Mouse (Mus musculus): ENCODE data around the gene Dnajc3.

Dnajc3 gene

DNA sequence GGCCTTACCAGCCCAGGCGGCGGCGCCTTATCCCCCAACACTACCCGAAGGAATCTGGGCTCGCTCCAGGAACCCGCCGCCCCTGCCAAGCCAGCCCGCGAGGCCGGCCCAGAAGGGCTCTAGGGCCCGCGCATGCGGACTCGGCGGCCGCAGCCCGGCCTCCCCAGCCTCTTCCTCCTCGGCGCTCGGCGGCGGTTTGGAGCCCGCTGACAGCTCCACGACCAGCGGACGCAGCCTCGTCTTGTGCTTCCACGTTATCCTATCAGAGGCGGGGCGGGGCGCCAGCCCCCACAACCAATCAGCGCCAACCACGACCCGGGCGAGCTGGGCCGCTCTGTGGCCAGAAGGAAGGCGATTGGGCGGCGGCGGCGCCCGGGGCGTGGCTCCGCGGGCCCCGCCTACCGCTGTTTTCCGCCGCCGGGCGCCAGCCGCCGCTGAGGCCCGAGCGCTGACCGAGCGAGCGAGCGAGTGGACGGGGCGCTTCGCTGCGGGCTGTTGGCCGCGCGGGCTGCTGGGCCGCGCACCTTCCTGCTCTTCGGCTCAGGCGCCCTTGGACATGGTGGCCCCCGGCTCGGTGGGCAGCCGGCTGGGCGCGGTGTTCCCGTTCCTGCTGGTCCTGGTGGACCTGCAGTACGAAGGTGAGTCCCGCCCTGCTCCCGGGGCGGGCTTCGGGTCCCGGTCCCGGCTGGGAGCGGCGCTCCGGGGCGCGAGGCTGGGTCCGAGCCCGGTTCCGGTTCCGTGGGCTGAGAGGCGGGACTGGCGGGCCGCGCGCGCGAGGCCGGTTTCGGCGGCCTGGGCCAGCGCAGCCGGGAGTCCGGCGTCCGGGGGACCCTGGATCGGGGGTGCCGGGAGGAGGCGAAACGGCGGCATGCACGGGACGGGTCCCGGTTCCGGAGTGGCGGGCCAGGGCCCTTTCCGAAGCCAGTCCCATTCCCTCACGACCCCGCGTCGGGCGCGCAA is at the start of gene Dnajc3:
TSS of gene Dnajc3 (plus strand) at position 444 of the 960 bp plus-strand sequence.
- peak; percentile 99 for DNase-seq

DNA sequence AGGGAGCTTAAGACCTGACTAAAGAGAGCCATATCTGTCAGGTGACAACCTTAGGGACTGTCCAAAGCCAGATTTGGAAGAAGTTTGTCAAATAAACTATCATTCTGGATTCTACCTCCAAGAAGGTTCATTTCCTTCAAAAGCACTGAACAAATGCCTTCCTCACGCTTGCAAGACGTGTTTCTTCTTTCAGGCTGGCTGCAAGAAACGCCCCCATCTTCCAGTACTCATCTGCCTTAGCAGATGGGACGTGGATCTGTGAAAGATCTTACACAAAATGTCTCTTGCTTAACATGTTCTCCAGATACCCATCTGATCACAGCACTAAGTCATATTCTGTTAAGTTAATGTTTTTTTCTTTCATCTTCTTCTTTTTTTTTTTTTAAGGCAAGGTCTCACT is 47.7 kb upstream of the Dnajc3 start:
- peak; percentile 83 for DNase-seq

DNA sequence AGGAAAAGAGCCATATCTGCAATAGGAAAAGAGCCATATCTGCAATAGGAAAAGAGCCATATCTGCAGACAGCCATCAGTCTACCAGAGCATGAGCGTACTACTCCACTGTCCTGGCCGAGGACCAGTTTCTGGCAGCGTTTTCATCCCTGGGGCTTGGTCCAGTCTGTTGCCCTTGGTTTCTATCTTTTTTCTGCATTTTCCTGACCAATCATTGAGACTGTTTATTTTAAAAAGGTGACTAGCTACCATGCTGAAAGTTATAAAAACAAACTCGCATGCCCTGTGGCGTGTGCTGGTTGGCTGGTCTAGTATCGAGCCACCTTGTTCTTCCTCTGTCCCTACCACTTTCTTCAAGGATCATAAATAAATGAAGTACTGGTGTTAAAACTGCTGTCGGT is 42.5 kb upstream of the Dnajc3 start:
- no peak for DNase-seq

DNA sequence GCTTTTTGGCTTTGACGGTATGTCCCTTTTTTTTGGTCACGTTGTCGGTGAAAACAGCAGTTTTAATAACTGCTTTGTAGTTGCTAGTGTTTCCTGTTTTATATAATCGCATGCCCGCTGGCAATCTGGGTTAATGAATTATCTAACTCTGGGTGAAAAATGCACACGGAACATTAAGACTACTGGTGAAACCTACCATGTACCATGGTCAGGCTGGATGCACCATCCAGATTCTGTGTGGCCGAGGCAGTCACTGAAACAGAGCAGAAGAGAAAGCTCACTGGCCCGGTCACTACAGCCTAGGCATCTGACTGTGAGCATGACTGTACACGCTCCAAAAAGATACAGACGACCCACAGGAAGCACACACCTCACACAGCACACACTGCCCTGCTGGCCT is 42.1 kb upstream of the Dnajc3 start:
- DNase-seq = no peak

DNA sequence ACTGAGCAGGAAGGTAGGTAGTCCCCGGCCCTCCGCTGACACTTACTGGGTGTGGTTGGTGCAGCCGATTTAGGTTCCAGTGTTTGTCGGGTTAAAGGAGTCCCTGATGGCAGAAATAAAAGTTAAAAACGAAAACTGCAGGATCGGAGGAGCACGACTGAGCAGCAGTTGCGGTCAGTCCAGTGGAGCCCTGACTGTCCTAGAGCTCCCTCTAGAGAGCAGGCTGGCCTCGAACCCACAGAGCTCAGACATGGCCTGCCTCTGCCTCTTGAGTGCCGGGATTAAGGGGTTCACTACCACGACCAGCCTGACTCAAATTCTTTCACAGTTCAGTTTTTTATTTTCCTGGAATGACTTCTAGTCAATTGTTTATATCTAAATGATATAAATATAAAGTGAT is 37.8 kb upstream of the Dnajc3 start:
- DNase-seq = no peak

DNA sequence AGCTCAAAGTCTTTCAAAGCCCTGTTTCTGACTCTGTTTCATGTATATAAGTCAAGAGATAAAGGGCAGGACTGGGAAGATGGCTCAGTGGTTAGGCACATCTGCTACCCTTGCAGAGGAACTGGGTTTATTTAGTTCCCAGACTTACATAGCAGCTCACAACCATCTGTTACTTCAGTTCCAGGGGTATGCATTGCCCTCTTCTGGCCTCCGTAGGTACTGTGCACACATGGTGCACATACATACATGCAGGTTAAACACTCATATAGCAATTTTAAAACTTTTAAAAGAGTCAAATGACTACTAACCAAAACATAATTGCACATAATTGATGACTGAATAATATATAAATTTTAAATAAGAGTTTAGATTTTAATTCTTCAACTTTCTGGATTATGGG is 36.9 kb upstream of the Dnajc3 start:
- DNase-seq = no peak

DNA sequence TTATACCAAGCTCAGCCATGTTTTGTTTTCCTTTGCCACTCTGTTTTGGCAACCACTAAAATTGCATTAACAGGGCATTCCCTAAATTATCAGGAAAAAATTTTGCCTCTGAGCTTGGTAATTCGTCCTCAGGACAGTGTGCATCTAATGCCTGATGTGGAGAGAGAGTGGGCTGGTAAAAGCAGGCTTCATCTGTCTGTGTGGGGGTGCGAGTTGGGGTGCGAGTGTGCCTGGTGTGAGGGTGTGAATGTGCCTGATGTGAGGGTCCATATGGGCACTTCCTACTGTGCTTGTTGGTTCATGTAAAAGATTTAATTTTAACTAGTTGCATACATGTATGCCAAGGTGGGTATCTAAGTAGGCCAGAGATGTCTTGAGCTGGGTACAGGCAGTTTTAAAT is 34.4 kb upstream of the Dnajc3 start:
- peak; percentile 51 for DNase-seq

DNA sequence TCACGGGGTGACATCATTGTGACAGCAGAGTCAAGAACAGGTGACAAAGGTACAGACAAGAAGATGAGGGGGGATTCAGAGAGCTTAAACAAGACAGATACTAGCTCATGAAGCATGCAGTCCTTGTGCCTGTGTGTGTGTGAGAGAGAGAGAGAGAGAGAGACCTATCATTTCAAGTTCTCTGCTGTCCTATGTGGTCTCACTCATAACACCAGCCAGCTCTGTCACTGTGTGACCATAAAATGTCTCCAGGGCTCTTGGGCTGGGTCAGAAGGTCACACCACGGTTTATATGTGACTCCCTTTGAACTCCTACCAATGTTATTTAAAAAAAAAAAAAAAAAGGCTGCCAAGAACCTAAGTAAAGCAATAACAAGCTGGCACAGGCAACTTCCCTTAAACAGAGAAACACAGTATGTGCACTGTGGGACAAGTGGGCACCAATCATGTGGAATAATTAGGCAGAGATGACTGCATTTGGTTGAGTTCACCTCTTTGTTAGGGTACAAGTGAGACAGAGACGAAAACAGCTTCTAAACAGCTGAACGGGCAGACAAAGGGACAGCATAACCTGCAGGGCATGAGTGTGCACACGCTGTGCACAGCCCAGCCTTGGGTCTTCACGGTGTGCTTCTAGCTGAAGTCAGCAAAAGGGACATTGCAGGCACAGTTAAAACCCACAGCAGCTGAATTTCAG is 33.8 kb upstream of the Dnajc3 start:
- no peak for DNase-seq

DNA sequence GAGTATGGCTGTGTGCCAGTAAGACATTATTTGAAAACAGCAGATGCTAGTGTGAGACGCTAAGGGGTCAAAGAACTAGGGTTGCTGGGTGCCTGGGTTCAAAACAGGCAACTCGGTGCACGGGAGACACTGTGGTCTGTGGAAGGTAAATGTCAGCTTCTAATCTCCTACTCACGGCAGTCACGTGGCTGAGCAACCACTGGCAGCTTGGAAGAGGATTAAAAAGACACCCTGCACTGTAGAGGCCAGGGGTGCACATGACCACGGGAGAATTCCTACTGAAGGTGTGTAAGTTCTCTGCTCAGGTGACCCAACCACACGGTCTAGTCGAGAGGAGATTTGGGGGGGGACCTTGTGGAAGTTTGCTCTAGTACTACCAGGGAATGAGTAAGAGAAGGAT is 30.2 kb upstream of the Dnajc3 start:
- DNase-seq = no peak

DNA sequence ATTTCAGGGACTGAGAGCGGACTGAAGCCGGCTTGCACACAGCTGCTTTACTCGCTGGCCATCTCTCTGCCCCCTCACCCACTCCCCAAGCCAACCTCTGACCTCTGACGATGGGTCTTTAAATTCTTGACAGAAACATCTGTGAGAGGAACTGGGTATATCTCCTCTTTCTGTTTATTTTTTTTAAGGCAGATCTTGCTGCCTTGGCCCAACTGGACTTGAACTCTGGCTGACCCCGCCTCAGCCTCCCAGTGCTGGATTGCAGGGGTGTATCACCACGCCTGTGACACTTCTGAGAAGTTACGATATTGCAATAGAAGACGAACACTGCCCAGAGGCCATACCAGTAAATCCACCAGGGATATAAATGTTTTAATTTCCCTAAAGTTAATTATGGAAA is 27.9 kb upstream of the Dnajc3 start:
- no peak for DNase-seq

DNA sequence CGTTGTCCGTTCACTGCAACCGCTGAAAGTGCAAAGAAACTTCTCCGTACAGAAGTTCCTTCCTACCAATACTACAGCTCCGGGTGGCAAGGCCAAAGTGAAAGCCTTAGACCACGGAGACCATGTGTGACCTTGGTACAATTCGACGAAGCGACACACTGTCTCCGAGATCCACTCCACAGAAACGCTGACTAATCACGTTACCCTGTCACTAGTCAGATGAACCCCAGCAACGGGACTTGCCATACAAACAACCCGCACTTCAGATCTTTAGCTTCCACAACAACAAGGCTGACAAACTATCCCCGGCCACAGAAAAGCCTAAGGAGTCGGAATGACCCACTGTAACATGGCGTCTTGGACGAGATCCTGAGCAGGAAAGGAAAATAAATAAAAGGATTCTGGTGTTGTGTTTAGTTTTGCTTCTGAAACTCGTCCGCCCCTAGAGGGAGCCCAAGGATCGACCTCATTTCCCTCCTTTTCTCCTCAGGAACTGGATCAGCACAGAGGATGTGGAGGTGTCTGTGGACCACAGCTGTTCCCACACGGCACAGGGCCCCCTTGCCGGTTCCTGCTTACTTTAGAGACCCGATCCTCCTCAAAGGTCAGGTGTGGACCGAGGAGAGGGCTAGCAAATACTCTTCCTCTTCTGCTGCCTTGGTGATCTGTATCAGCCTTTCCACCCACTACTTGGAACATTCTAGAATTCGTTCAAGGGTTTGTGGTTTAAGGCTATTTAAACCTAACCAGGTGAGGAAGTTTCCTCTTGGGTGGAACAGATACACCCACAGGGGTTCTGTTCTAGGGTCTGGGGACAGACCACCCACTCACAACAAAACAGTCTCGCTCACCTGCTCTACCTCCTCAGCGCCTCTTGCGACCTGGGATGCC is 27.2 kb upstream of the Dnajc3 start:
- peak; percentile 80 for DNase-seq

DNA sequence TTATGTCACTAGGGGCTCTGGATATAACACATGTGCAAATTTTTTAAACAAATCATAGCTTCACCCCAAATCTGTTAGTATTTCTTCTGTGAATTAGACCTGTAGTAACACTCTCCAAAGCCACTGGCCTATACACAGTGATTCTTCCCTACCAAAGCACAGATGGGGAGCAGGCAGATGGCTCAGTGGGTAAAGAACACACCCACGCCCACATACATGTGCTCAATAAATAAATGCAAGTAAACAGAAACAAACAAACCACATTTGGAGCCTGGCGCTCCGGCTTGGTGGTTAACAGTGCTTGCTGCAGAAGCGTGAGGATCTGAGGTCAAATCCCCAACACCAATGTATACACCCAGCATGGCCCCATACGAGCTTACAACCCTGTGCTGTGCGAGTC is 26.3 kb upstream of the Dnajc3 start:
- no peak for DNase-seq

DNA sequence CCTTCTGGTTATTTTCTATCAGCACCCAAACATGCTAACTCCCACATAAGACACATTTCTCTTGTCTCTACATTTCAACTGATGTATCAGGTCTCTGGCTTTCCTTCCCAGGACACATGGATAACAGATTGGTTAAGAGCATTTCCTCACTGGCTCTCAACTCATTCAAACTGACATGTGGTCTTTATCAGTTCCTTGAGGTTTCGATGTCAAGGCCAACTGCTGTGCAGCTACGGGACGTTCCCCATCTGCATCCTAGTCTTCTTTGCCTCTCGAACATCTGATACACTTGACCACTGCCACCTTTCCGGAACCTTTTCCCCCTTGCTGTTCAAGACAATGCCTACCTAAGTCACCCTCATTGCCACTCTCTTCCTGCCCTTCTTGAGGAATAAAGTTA is 24.1 kb upstream of the Dnajc3 start:
- no peak for DNase-seq

DNA sequence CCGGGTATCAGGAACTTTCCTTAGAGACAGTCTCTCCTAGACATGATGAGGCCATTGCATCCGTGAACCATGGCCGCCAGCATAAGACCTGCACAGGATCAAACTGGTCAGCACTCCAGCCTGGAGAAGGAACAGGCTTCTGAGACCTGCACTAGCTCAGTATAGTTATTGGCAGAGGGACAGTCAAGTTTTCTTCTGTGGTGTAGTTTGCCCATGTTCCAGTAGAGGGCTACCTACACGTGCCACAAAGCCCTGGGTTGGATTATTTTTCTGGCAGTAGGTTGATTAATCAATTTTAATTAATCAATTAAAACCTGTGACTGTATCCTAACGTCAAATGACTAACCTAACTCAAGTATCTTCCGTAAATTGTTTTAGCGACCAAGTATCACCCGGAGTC is 18.8 kb upstream of the Dnajc3 start:
- peak; percentile 51 for DNase-seq

DNA sequence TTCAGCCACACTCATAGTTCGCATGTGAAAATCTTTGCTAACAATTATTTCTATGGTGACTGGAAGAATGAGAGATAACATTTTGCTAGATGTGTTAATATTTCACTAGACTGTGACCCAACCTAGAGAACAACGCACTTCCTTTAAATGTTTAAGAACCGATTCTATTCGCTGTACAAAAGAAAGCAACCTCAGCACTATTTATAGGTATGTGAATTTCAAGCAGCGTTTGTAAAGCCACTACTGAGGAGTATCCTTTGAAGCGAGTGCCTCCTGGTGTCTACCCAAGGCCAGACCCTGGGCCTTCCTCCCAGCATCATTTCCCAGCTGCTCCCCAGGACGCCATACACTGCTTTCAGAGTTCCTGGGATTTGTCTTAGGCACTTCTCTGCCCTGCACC is 17.1 kb upstream of the Dnajc3 start:
- no peak for DNase-seq

DNA sequence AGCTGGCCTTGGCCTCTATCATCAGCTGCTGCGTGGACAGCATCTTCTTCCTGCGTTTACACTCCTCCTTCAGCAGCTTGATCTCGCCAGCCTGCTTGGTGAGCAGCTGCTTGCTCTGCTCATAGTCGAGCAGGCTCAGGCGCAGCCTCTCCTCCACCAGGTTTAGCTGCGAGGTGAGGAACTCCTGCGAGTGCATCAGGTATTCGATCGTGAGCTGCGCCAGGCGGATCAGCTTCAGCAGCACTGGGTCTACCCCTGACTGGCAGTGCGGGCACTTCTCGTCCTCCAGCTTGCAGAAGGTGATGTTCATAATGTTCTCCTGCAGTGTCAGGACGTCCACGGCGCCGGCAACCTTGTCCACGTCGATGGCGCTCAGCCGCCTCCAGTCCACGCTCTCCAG is 15.5 kb upstream of the Dnajc3 start:
- DNase-seq = no peak

DNA sequence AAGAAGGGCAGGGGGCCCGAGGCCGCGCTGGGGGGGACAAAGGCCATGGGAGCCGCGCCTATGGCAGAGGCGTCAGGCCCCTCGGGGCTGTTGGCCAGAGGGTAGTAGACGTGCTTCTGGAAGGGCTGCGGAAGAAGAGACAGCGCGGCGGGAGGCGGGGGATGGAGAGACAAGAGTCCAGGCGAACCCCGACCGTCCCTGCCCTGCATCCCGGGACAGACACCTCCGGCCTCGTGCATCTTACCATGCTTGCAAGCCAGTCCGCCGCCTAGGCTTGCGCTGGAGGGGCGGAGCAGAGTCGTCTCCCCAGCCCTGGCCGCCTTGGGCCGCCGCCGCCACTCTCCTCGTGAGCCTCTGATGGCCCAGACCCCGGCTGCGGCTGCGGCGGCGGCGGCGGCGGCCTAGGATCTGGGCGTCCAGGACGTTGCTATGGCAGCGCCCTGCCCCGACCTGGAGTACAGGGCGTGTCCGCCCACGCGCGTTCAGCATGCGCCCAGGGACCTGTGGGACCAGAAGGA is 15.1 kb upstream of the Dnajc3 start:
- DNase-seq = no peak

DNA sequence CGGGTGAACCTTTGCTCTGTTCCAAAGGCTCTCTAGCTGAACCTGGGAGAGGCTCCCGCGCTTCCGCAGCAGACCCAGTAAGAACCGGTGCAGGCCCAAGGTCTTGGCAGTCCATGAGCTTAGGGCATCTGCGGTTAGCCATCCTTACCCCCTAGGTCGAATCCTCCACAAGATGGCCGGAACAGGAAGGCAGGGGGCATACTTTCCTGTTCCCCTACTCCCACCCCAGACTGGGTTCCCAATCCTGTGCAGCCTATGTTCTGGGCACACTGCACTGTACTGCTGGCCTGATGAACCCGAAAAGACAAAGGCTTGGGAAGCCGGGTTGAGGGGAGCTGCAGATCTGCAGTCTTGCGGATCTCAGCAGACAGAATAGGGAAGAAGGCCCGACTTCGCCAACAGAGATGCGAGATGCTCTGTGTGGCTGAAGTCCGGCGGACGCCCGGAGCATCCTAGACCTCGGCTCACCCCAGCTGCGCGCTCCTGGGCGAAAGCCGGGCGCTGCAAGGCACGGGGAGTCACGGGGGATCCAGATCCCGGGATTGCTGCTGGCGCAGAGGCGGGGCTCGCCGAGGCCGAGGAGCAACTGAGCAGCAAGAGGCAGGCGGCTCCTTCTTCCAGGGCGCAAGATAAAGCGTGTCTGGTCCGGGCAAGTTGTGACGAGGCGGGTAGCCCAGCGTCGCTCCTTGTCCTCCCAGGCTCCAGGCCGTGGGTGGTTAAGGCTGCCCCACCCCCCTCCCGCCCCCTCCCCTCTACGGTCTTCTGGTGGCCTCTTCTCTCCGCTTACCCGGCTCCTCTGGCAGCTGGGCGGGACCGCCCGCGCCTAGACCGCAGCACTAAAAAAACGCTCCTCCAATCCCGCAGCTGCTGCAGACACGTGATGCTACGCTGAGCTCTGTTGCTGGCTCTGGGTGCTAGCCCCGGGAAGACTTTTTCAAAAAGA is 12.8 kb upstream of the Dnajc3 start, which contains the start of gene Dzip1:
TSS of gene Dzip1 (minus strand) at position 788 of the 943 bp plus-strand sequence.
- peak; percentile 92 for DNase-seq

DNA sequence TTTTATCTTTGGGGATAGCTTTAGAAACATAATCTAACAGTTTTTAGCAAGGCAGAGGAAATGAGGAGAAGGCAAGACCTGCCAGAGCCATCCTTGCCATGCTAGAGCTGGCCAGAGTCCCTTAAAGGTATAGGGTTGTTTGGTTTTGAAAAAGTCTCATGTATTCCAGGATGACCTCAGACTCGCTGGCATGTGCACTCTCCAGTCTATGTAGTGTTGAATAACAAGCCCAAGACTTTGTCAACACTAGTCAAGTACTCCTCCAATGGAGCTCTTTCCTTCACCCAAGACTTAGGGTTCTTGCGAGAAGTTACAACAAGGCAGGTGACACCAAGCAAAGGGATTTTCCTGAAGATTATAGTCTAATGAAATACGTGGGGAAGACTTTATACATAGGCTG is 9.2 kb upstream of the Dnajc3 start:
- DNase-seq = no peak

DNA sequence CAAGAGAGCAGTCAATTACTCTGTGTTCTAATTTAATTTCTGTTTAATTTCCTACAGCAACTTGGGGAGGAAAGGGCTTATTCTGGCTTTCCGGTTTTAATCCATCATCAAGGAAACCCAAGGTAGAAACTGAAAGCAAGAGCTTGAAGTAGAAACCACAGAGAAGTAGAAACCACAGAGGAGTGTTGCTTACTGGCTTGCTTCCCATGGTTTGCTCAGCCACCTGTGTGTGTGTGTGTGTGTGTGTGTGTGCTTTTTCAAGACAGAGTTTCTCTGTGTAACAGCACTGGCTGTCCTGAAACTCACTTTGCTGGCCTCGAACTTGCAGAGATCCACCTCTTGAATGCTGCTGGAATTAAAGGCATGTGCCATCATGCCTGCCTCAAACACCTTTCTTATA is 8.0 kb upstream of the Dnajc3 start:
- DNase-seq = no peak

DNA sequence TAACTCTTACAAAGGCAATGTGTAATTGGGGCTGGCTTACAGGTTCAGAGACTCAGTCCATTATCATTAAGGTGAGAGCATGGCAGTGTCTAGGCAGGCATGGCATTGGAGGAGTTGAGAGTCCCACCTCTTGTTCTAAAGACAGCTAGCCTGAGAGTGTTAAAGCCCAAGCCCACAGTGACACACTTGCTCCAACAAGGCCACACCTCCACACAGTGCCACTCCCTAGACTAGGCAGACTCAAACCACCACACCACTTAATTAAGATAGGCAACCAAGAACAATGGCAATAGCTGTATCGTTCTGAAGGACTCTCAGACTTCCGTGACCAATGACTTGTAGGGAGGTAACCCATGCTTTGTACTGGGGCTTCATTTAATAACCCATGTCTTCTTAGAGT is 7.0 kb upstream of the Dnajc3 start:
- DNase-seq = no peak

DNA sequence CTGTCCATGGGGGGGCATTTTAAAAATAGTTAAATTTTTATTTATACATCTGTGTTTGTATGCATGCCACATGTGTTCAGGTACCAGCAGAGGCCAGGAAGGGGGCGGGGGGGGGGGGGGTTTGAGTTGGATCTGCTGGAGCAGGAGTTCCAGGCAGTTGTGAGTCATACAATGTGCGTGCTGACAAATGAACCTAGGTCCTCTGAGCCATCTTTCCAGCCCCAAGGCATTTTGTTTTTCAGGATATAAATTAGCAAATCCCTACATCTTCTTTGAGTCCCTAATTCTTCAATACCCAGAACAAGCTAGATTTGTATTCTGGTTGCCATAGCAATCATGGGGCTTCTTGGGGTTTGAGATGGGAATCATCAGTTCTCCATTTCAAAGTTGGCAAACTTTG is 6.6 kb upstream of the Dnajc3 start:
- no peak for DNase-seq
